Mouse (Mus musculus) megakaryocyte progenitor cell, adult 5-6 weeks (primary cell): ENCODE results near the gene Cox5b. TPM values are rescaled to one million over a fixed set of nuclear protein-coding genes. Genes with fewer than 3 reads are reported as not detected.
A peak's percentile ranks its signal among the peaks of the same experiment; 100 is the strongest.

Source experiments
- ATAC-seq: replicated peaks from 2 replicates; pipeline ENCODE4 v1.8.0; 2016; ENCODE audit warnings: mild to moderate bottlenecking, moderate TSS enrichment, inconsistent platforms; ENCODE audit not compliant: poor library complexity
- total RNA-seq, 2 experiments: library from RNA; stranded (forward) in 1 of 2; stranded (reverse) in 1 of 2; fragments of 157-497, 149-512 nt in 1 of 2; fragments of 200-1000 nt in 1 of 2; gene quantifications; 2 replicates each; pipeline versions ENCODE4 v1.2.3 to v1.2.4; 2015 to 2017

The Cox5b gene
- total RNA-seq, 2 experiments from 2014 or later: 534 to 674 TPM

DNA sequence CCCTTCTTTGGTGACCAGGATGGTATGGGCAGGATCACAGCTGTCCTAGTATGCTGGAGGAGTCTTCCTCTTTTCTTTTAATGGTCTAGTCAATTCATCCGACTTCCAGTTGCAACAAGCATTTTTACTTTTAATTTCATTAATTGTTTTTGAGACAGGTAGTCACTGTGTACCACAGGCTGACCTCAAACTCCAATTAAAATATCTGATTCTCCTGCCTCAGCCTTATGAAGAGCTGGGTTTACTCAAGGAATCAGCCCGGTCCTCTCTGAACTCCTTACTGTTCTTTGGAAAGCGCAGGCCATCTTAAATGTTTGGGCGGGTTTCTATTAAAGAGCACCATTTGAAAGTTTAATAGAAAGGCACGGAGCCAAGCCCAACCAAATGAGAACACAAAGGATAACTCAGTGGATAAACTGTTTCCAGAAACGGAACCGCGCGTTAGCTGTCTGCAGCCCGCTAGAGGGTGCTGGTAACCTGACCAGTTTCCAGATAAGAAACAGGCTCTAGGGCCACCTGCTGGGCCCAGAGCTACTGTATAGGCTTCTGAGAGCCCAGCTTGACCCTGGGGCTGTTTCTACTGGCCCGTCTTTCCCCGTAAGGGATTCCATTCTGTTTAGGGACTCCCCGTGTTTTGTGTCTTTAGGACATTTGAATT, 7.3 kb upstream of the Cox5b start:
- peak; percentile 99 for ATAC-seq

DNA sequence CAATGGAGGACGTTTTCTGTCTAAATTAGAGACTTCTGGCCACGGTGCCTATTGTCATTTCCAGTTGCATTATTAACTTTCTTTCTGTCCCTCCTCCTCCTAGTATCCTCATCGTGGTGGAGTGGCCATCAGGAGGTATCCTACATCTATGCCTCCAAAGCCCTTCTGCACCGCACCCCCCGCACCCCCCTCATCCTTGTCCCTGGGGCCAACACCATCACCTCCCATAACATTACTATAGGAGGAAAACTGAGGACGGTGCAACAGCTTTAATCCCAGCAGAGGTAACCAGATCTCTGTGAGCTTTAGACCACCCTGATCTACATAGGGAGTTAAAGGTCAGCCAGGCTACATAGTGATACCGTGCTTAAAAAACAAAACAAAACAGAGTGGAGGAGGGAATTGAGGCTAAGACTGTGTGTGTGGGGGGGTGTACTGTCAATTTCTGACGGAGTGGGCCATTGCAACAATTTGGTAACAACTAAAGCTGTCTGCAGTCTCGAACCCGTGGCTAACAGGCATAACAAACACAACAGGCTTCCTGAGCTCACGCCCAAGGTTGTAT, 496 bp upstream of the Cox5b start:
- ATAC-seq: peak; percentile 2; the same call in 1 of the 2 replicates

DNA sequence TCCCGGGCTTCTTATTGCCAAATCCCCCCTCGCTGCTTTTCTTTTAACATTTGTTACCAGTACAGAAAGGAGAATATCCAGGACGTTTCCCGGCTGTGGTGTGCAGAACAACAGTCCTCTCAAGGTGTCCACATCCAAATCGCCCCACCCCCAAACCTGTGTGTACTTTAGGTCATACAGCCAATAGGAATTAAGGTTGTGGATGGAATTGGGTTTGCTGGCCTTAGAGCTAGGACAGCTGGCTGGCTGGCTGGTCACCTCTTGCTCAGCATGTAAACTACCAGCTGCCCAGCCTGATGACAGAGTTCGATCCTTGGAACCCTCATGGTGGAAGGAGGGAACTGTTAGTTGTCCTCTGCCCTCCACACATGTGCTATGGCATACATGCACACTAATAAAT, 3.6 kb downstream of the Cox5b start:
- ATAC-seq: no peak

DNA sequence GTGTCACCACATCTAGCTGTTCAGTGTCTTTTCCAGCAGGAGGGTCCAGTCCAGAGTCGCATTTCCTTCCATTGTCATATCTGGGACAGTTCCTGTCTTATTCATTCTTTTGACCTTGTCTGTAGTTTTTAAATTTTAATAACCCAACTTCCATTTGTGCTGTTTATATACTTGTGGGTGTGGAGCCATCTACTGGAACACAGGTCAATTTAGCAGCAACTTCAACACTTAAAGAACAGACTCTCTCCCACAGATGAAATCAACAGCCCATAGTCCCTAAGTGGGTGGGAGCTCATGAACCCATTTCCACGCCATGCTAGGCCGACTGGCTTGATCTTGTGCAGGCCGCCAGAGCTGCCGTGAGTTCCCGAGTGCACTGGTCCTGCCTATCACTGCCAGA, 5.2 kb downstream of the Cox5b start:
- ATAC-seq: no peak

DNA sequence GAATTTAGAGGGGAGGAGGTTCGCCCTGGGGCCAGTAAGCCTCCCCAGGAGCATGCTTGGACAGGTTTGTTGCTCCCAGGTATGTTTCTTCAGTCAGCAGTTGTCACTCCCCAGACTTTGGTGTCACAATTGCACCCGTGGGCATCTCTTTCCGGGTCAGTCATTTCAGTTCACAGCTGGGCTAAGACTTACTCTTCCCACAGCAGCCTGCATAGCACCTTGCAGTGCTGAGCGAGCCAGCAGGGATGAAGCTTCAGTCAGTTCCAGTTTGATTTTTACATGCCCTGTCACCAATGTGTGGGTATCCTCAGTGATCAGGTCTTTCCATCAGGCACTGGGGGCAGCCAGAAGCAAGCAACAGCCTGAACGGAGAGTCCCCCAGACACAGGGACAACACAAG, 5.8 kb downstream of the Cox5b start:
- no peak for ATAC-seq

DNA sequence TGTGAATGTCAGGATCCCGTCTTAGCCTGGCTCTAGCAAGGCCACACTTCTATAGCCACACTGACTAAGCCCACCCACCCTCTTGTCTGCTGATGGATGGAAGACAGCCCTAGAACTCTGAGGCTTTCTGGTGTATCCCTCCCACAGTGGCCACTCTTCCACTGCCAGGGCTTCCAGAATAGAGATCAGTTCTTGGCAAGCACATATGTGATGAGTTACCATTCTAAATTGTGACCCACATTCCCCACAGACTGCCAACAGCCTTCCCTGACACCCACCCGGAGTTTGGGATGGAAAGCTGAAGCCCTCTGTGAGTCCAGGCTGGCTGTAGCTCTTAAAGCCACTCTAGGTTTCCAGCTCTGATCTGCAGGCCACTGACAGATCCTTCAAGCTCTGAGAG, 15.9 kb downstream of the Cox5b start:
- ATAC-seq: no peak

DNA sequence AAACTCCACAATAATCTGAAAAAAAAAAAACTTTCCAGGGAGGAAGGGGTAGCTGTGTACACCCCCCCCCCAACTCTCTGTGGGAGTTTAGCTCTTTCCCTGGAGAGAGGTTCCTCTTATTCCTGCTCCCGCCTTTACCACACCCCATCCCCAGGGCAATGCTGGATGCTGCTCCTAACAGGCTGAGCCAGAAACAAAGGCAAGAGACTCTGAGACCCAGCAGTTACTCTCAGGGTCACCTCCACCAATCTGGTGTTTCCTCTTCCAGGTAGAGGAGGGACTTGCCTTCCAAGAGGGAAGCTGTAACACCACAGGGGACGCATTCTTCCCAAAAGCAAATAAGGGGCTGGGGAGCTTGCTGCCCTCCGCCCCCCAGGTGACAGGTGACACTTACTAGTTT, 16.5 kb downstream of the Cox5b start:
- ATAC-seq: no peak

DNA sequence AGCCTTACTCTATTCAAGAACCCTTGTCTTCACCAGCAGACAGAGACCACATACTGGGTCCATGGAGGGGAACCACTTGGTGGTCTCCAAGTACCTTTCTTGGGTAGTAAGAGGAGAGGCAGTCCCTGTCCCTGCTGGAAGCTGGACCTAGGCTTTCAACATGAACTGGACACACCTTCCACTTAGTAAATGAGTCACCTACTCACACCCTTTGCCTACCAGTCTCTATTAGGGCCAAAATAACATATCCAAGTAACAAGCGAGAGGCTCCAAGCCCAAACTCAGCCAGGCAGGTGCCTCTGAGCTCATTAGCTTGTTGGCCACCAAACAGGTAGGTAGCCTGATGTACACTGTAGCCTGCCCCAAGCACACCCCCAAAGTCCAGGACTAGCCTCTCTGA, 17.4 kb downstream of the Cox5b start:
- ATAC-seq: no peak

DNA sequence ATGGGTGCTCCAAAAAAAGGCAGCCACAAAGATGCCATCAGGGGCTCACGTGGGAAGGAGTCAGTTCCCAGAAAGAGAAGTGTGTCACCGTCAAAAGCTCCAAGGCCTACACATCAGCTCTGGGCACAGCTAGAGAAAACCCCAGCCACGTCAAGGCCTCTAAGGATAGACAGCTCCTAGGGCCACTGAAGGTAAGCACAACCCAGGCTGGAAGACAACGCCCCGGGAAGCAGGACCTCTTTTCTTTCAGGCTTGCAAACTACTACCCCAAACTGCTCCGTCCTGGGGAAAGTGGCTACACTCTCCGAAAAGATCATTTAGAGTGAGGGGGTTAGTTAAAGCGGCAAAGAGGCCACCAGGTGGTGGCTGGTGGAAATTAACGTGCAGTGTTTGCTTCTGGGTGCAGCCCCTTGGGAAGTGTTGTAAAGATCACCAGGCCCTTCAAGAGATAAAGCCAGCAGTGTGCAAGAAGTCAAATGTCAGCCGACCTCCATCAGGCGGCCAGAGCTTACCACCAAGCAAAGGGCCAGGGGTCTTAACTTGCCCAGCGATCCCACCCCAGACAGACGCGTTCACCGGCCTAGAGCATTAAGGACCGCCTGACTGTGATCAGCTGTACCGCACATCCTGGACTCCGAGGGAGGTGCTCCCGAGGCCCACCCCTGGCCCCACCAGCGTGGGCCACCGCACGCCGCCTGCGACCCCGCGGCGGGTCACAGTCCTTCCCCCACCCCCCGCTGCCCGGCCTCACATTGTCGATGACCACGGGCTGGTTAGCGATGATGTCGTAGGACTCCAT, 18.0 kb downstream of the Cox5b start:
- ATAC-seq: peak; percentile 53

DNA sequence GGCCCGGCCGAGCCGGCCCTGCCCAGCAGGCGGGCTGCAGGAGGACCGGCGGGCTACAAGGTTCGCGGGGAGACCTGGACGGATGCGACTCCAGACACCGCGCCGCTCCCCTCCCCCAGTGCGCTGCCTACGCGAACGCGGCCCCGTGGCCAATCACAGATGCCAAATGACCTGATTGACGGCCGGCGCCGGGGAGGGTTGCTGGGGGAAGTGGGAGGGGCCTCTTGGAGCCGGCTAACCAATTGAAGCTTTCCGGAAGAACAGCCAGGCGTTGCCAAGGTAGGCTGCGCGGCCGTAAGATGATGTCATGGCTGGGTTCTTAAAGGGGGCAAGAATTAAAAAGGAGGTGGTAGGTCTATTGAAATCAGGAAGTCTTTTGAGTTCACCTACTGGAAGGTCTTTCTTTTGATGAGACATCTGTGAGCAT, 18.6 kb downstream of the Cox5b start, which contains the start of gene 4933424G06Rik:
Gene 4933424G06Rik (plus strand): TSS at position 296 of the 427 bp plus-strand sequence.
- peak; percentile 97 for ATAC-seq

DNA sequence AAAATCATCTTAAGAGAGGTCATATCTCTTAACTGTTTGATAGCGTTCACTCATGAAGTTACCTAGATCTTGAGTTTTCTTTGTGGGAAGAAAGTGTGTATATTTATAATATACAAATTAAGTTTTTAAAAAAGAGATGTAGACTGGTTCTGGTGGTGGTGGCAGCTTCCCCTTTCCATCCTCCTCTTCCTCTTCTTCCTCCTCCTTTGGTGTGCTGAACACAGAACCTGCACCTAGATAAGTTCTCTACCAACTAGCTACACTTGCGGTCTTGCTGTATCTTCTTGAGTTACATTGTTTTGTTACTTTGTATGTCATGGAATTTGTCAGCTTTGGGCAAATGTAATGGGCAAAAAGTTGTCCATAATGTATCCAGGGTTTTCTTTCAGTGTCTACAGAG, 19.9 kb downstream of the Cox5b start:
- ATAC-seq: no peak

DNA sequence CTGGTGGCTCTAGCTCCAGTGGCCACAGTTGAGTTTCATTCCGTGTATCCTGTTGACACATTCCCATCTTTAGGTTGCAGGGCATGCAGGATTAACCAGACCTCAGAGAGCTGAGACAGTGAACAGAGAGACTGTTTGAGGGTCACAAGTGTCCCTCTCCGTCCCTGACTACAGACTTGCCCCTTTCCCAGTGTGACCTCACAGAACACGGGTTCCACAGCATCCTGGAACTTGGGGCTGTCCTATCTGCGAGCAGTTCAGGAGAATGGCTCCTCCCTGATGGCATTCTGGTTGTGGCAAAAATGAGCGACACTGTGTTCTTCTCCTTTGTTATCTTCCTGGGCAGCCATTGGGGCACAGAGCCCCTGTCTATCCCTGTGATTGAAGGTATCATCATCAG, 23.1 kb downstream of the Cox5b start, which contains the start of gene Actr1b:
Gene Actr1b (minus strand): TSS at position 112 of the 400 bp plus-strand sequence.
- ATAC-seq: no peak

DNA sequence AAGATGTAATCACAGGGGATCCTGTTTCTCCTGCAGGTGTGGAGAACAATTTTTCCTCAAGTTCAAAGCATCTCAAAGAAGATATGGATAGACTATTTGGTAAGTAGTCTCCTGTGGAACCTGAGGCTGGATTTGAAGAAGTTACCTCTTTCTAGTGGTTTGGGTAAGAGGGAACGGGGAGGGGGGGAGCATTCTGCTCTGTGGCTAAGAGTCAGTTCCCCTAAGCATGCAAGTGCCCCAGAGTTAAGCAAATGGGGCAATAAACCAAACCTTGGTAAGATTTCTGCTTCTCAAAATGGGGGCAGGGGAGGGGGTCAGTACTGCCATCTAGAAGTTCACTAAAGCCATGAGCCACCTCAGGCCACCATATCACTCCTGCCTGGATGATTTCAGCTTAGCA, 27.5 kb downstream of the Cox5b start:
- ATAC-seq: peak; percentile 74

DNA sequence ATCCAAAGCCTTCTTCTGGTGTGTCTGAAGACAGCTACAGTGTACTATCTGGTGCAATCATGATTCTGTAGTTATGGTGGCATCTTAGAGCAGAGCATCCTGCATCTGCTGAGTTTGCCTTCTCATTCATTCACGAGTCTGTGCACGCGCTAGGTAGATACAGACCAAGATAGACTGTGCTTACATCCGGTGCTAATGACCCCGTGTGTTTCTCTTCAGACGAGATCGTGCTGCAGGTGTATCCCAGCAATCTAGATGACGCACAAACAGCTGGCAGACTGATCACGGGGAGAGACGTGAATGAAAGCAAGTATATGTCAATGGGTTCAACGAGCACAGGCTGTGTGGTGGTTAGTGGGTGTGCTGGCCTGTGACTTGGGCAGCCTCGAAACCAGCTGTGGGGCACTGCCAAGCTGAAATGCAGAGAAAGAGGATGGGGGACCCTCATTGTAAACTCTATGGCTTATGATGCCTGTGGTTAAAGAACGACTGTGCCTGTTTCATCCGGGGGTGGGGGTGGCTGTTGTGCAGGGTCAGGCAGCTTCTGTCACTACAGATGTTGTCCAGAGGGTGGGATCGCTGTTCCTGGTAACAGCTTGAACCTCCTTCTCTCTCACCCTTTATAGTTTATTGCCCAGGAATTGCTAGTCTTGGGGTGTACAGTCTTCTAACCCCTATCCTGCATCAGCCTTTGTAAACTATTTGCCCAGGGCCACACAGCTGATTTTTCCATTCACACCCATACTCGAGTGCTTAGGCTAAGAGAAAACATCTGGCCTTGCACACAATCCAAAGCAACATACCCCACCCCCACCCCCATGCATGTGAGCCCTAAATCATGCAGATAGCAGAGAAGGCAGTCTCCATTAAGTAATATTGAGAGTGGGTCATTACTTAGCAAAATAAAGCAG, 32.2 kb downstream of the Cox5b start:
- ATAC-seq: no peak

DNA sequence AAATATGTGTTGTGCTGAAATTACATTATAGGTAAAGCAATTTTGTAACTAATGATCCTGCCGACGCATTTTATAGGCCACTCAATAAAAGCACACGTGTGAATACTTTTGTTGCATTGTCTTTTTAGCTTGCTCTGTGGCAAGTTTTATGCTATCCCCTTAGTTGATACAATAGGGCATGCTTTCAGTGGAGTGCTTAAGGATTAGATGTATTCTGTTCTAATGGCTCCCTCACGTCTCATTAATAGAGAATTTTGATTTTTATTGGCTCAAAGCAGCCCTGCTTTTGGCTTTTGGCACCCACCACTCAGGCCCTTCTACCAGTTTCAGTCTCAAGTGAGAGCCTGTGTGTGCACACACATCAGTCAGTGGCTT, 32.8 kb downstream of the Cox5b start:
- ATAC-seq: no peak

DNA sequence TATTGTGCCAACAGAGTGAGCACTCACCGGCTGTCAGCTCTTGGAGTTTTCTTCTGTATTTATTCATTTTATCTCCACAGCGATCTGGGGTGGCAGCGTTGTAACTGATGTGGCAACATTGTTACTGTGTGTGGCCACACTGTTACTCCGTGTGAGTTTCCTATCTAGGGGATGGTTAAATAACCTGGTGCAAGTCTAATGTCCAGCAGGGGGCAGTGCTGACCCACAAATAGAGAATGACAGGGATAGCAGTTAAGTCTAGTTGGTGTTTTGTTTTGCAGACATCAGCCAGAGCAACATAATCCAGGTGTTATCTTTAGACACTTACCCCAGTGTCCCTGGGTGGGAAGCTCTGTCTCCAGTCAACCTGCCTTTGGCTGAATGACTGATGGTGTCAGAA, 46.1 kb downstream of the Cox5b start:
- peak; percentile 99 for ATAC-seq

DNA sequence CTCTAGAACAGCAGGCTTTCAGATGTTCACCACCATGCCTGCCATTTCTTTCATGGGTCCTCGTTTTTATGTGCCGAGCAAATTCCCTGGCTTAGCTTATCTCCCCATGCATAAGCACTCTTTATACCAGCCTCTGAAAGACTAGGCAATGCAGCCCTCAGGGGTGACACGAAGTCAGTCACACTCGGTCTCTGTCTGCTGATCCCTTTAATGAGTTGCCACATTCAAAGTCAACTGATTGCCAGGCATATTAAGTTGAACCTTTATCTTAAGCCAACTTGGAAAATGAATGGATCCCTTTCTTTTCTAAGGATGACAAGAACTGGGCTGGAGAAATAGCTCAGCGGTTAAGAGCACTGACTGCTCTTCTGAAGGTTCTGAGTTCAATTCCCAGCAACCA, 48.0 kb downstream of the Cox5b start:
- ATAC-seq: no peak

DNA sequence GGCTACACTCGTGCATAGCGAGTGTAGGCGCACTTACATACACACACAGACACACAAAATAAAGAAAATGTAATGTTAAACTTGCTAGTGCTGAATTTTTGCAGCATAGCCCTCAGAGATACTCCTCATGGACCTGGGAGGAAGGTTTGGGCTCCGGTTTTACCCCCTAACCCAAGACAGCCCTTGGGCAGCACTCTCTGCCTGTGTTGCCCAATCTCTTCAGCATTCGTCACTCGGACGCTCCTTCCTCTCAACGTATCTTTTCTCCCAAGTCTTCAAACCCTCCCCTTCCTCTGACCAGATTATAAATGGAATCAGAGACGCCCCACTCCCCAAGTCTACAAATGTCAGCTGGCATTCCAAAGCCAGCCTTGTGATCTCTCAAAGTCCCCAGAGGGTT, 51.8 kb downstream of the Cox5b start:
- ATAC-seq: no peak
